Mouse (Mus musculus): Measurements from ENCODE around the gene Ciz1.

- TF ChIP-seq CTCF (IDR thresholded peaks at IDR 0.05; ENCODE audit: low read depth, low read length) (no peak), POLR2AphosphoS5 (IDR thresholded peaks at IDR 0.05; ENCODE audit: insufficient replicate concordance, low read depth, low read length) (no peak), GATA1 (IDR thresholded peaks at IDR 0.05; ENCODE audit: borderline replicate concordance, low read length) (no peak), TAL1 (conservative IDR thresholded peaks at IDR 0.05; ENCODE audit: low read depth, low read length) (no peak), GATA2 (IDR thresholded peaks at IDR 0.05; ENCODE audit: borderline replicate concordance, low read depth, low read length) (no peak)
Measured at GRCm38 (mm10) chr2:32358381-32358780, 6.3 kb downstream of the Ciz1 start.

Measured in G1E (cell line).